Mouse (Mus musculus) intestine, embryonic 14.5 days (tissue): ENCODE results near the gene Ebpl. TPM values are rescaled to one million over a fixed set of nuclear protein-coding genes. Genes with fewer than 3 reads are reported as not detected.

Experiments used
- ATAC-seq: fragments of 200-750 bp; cut with Nextera tagmentation; replicated peaks from 2 replicates; pipeline ENCODE4 v1.8.0; 2017; ENCODE audit warnings: low read depth, moderate number of reproducible peaks, moderate TSS enrichment, moderate library complexity; ENCODE audit not compliant: low FRiP score, low TSS enrichment
- DNase-seq: peaks from one replicate; pipeline ENCODE4 v3.0.0-alpha.2; 2018; ENCODE audit warnings: low spot score
- H3K27ac ChIP-seq: fragments of 300-500 bp; sonication (generic); 2 replicates; pipeline ENCODE4 v1.5.1; 2014; ENCODE audit warnings: low read depth, mild to moderate bottlenecking, control low read depth
- H3K27me3 ChIP-seq: fragments of 300-500 bp; sonication (generic); replicated peaks from 2 replicates; pipeline ENCODE4 v1.6.1; 2014; ENCODE audit warnings: low read length, control low read depth; ENCODE audit not compliant: control insufficient read depth, insufficient read depth
- H3K36me3 ChIP-seq: fragments of 300-500 bp; sonication (generic); 2 replicates; pipeline ENCODE4 v1.6.1; 2014; ENCODE audit warnings: low read length, control low read depth; ENCODE audit not compliant: control insufficient read depth, insufficient read depth
- H3K4me1 ChIP-seq: fragments of 300-500 bp; sonication (generic); replicated peaks from 2 replicates; pipeline ENCODE4 v1.6.1; 2014; ENCODE audit warnings: low read length, control low read depth, mixed read lengths; ENCODE audit not compliant: control insufficient read depth, insufficient read depth
- H3K4me2 ChIP-seq: fragments of 300-500 bp; sonication (generic); 2 replicates; pipeline ENCODE4 v1.6.1; 2014; ENCODE audit warnings: low read length
- H3K4me3 ChIP-seq: fragments of 300-500 bp; sonication (generic); 2 replicates; pipeline ENCODE4 v1.5.1; 2014; ENCODE audit warnings: low read depth, low read length, control low read depth, mixed read lengths
- H3K9ac ChIP-seq: fragments of 300-500 bp; sonication (generic); 2 replicates; pipeline ENCODE4 v1.6.1; 2014; ENCODE audit warnings: mild to moderate bottlenecking, low read length
- H3K9me3 ChIP-seq: fragments of 300-500 bp; sonication (generic); 2 replicates; pipeline ENCODE4 v1.6.1; 2016; ENCODE audit warnings: low read length, control low read depth; ENCODE audit not compliant: control insufficient read depth
- WGBS: fragments of 180-500 bp; shearing (Covaris S2); extraction: QIAGEN DNeasy Blood & Tissue Kit; methylation state at CpG from one replicate; pipeline ENCODE4 v1.1.7; 2014; 5-methylcytosine and 5-hydroxymethylcytosine counted together
- polyA plus RNA-seq: library from polyadenylated mRNA; unstranded; fragments of >200 nt; fragmentation: Nextera tagmentation; extraction: Ambion mirVana; gene quantifications from 2 replicates; pipeline ENCODE4 v1.2.1, GENCODE M21; 2014

Gene Ebpl
- polyA plus RNA-seq, result 8.0 and 9.2 TPM in 2 replicates

- Histone ChIP-seq H3K4me3 (peak within 1 kb of the TSS; percentile 64), H3K9ac (peak within 1 kb of the TSS; percentile 67), H3K36me3 (no peaks in the 10 kb centered on the region; the same call in 1 of the 2 replicates), H3K4me2 (peak within 1 kb of the TSS; percentile 55), H3K4me1 (peaks cover 12% of the 10 kb centered on the region; the same call in 1 of the 2 replicates), H3K27me3 (no peaks in the 10 kb centered on the region), H3K9me3 (no peaks in the 10 kb centered on the region), H3K27ac (peak within 1 kb of the TSS; percentile 78)
- ATAC-seq (peak; percentile 91), DNase-seq (peak; percentile 90)
- WGBS, result 1% methylated on average over 40 of the region's 40 CpGs
Measured at GRCm38 (mm10) chr14:61360131-61360980, at the start of gene Ebpl. Gene Ebpl, minus strand, starts transcription at chr14:61360439.

GRCm38 (mm10) chr14:61410020-61410419, 49.8 kb upstream of the Ebpl start:
- WGBS, result 53% methylated on average over 2 of the region's 2 CpGs
- no peaks in the 10 kb centered on the region for H3K27me3 ChIP-seq
- no peak overlapping the region for H3K4me2 ChIP-seq
- ATAC-seq, result no peak
- H3K9me3 ChIP-seq, result no peaks in the 10 kb centered on the region
- DNase-seq, result no peak
- no peaks in the 10 kb centered on the region for H3K4me1 ChIP-seq
- H3K9ac ChIP-seq, result no peak overlapping the region
- no peaks in the 10 kb centered on the region for H3K36me3 ChIP-seq
- no peak overlapping the region for H3K4me3 ChIP-seq
- H3K27ac ChIP-seq, result no peak overlapping the region

GRCm38 (mm10) chr14:61407055-61407454, 46.8 kb upstream of the Ebpl start:
- no peak overlapping the region for H3K9ac ChIP-seq
- H3K27me3 ChIP-seq, result no peaks in the 10 kb centered on the region
- ATAC-seq (no peak), DNase-seq (no peak)
- no peak overlapping the region for H3K4me2 ChIP-seq
- WGBS, result 93% methylated on average over 3 of the region's 3 CpGs
- H3K4me1 ChIP-seq, result no peaks in the 10 kb centered on the region
- H3K36me3 ChIP-seq, result peaks cover 3% of the 10 kb centered on the region
- H3K9me3 ChIP-seq, result no peaks in the 10 kb centered on the region
- no peak overlapping the region for H3K27ac ChIP-seq
- no peak overlapping the region for H3K4me3 ChIP-seq

GRCm38 (mm10) chr14:61405761-61406160, 45.5 kb upstream of the Ebpl start:
- H3K27me3 ChIP-seq, result no peaks in the 10 kb centered on the region
- H3K9me3 ChIP-seq, result no peaks in the 10 kb centered on the region
- no peak overlapping the region for H3K4me2 ChIP-seq
- H3K4me1 ChIP-seq, result no peaks in the 10 kb centered on the region
- no peak overlapping the region for H3K27ac ChIP-seq
- no peak overlapping the region for H3K4me3 ChIP-seq
- no peak for DNase-seq
- peaks cover 12% of the 10 kb centered on the region for H3K36me3 ChIP-seq
- H3K9ac ChIP-seq, result no peak overlapping the region
- ATAC-seq, result no peak

- no peaks in the 10 kb centered on the region for H3K27me3 ChIP-seq
- 85% methylated on average over 3 of the region's 3 CpGs for WGBS
- peaks cover 18% of the 10 kb centered on the region for H3K36me3 ChIP-seq
- ATAC-seq, result no peak
- no peaks in the 10 kb centered on the region for H3K4me1 ChIP-seq
- no peak for DNase-seq
- no peak overlapping the region for H3K4me3 ChIP-seq
- no peak overlapping the region for H3K4me2 ChIP-seq
- no peaks in the 10 kb centered on the region for H3K9me3 ChIP-seq
- no peak overlapping the region for H3K27ac ChIP-seq
- H3K9ac ChIP-seq, result no peak overlapping the region
Measured at GRCm38 (mm10) chr14:61404941-61405340, 44.7 kb upstream of the Ebpl start.

- DNase-seq (no peak), ATAC-seq (no peak)
- no peaks in the 10 kb centered on the region for H3K4me1 ChIP-seq
- H3K9ac ChIP-seq, result no peak overlapping the region
- H3K36me3 ChIP-seq, result peaks cover 35% of the 10 kb centered on the region
- no peak overlapping the region for H3K4me2 ChIP-seq
- no peaks in the 10 kb centered on the region for H3K9me3 ChIP-seq
- H3K27me3 ChIP-seq, result no peaks in the 10 kb centered on the region
- no peak overlapping the region for H3K4me3 ChIP-seq
- WGBS, result 82% methylated on average over 6 of the region's 6 CpGs
- no peak overlapping the region for H3K27ac ChIP-seq
Measured at GRCm38 (mm10) chr14:61394745-61395144, 34.5 kb upstream of the Ebpl start.

GRCm38 (mm10) chr14:61390586-61390985, 30.3 kb upstream of the Ebpl start:
- 88% methylated on average over 3 of the region's 3 CpGs for WGBS
- Histone ChIP-seq H3K9me3 (no peaks in the 10 kb centered on the region), H3K27ac (no peak overlapping the region), H3K4me1 (no peaks in the 10 kb centered on the region), H3K4me3 (no peak overlapping the region), H3K4me2 (no peak overlapping the region), H3K27me3 (no peaks in the 10 kb centered on the region), H3K36me3 (peaks cover 30% of the 10 kb centered on the region), H3K9ac (no peak overlapping the region)
- no peak for DNase-seq
- no peak for ATAC-seq

GRCm38 (mm10) chr14:61367290-61367689, 7.1 kb upstream of the Ebpl start:
- H3K4me3 ChIP-seq, result no peak overlapping the region
- H3K4me2 ChIP-seq, result no peak overlapping the region
- H3K36me3 ChIP-seq, result peaks cover 45% of the 10 kb centered on the region
- H3K9ac ChIP-seq, result no peak overlapping the region
- H3K27me3 ChIP-seq, result no peaks in the 10 kb centered on the region
- WGBS, result 92% methylated on average over 2 of the region's 2 CpGs
- H3K4me1 ChIP-seq, result peaks cover 6% of the 10 kb centered on the region; the same call in 1 of the 2 replicates
- DNase-seq (peak; percentile 12), ATAC-seq (no peak)
- H3K27ac ChIP-seq, result no peak overlapping the region
- H3K9me3 ChIP-seq, result no peaks in the 10 kb centered on the region

GRCm38 (mm10) chr14:61364656-61365055, 4.4 kb upstream of the Ebpl start:
- no peaks in the 10 kb centered on the region for H3K27me3 ChIP-seq
- no peaks in the 10 kb centered on the region for H3K9me3 ChIP-seq
- ATAC-seq, result no peak
- H3K27ac ChIP-seq, result no peak overlapping the region
- H3K36me3 ChIP-seq, result peaks cover 21% of the 10 kb centered on the region
- WGBS, result 88% methylated on average over 3 of the region's 3 CpGs
- no peak overlapping the region for H3K9ac ChIP-seq
- no peak overlapping the region for H3K4me2 ChIP-seq
- peaks cover 12% of the 10 kb centered on the region; the same call in 1 of the 2 replicates for H3K4me1 ChIP-seq
- no peak for DNase-seq
- no peak overlapping the region for H3K4me3 ChIP-seq
